Mouse (Mus musculus): ENCODE measurements around the gene BC061212. TPM values are rescaled to one million over a fixed set of nuclear protein-coding genes. Genes with fewer than 3 reads are reported as not detected.

BC061212 gene
- polyA plus RNA-seq (2017; shearing (Covaris generic)) = not detected

DNA sequence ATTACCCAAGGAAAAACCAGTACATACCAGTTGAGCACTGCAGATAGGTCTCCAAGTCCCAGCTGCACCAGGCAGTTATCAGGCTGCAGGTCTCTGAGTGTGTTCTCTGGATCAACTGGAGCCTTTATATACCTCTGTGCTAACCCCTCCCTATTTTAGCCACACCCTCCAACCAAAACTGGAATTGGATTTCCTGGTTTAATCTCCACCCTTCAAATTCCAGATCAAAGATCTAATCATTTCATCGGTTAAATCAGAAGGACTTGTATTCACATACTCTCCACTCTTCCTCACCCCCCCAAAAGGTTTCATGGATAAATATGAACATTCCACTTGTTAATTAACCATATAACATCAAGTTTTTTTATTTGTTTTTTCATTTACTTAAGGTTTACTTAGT lies at the start of gene BC061212:
TSS of gene BC061212 (minus strand) at position 101 of the 400 bp plus-strand sequence.

DNA sequence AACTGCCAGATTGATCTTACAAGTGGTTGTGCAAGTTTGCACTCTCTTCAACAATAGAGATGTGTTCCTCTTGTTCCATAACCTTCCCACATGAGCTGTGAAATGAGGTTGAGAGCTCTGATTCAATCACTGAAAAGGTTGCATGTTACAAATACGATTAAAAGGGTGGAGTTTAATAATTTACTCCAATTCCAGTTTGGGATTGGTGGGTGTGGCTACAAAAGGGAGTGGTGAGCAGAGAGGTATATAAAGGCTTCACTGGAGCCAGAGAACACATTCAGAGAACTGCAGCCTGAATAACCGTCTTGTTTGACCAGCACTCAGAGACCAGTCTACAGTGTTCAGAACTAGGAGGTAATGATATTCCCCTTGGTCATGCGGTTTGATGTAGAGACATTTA lies 5.7 kb upstream of the BC061212 start, which contains the start of gene Gm6351:
TSS of gene Gm6351 (plus strand) at position 301 of the 400 bp plus-strand sequence.

Other genes with a start within 250 kb of the BC061212 start
- not detected for gene Gm7792, start 226.8 kb downstream of the BC061212 start, polyA plus RNA-seq (2017; shearing (Covaris generic))
- not detected for gene Gm16429, start 141.5 kb downstream of the BC061212 start, polyA plus RNA-seq (2017; shearing (Covaris generic))
- not detected for gene Gm6351, start 5.8 kb upstream of the BC061212 start, polyA plus RNA-seq (2017; shearing (Covaris generic))
- gene Gm3106, start 147.5 kb upstream of the BC061212 start, polyA plus RNA-seq (2017; shearing (Covaris generic)) = not detected
- gene A430089I19Rik, start 236.3 kb upstream of the BC061212 start, polyA plus RNA-seq (2017; shearing (Covaris generic)) = not detected
- not detected for gene Gm6502, start 243.9 kb upstream of the BC061212 start, polyA plus RNA-seq (2017; shearing (Covaris generic))

Measured in naive thymus-derived CD4-positive, alpha-beta T cell, adult 5 months (primary cell).